Mouse (Mus musculus): ENCODE results near the gene Lrif1.

DNA sequence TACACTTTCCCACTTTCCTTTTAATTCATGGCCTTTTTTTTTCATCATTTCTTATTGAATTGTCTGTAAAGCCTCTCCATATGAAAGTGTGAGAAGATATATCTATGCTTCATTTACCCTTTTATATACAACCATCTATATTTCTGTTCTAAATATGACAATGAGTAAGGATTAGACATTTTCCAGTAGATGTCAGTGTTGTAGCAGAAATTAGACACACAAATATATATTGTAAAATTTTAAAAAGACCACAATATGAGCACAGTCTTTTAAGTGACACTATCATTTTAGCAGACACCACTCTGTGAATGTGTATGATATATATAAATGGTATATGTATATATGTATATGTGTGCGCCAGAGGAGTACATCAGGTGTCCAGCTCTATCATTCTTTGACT lies 87.0 kb downstream of the Lrif1 start:
- TF ChIP-seq CTCF (IDR thresholded peaks at IDR 0.05; ENCODE audit: borderline replicate concordance, insufficient read depth, low read length) (no peak), POLR2A (IDR thresholded peaks at IDR 0.05; ENCODE audit: low read depth, low read length) (no peak)

All from embryonic fibroblast, embryonic 13.5 days (primary cell).